Mouse (Mus musculus): ENCODE measurements around the gene Xlr4a. TPM values are rescaled to one million over a fixed set of nuclear protein-coding genes. Genes with fewer than 3 reads are reported as not detected.
A peak's percentile ranks its signal among the peaks of the same experiment; 100 is the strongest.

Xlr4a gene
- polyA plus RNA-seq, 1 experiment from 2014 or later: 3.6 TPM

GRCm38 (mm10) chrX:73063512-73064414 is 18.5 kb downstream of the Xlr4a start:
- peak overlapping the region; percentile 35 for H3K4me2 ChIP-seq (ENCODE audit: low read length)
- WGBS: 37% methylated on average over 24 of the region's 24 CpGs
- ATAC-seq (replicated peaks; ENCODE audit: low FRiP score, low read depth) (no peak; the same call in 1 of the 2 replicates), DNase-seq (ENCODE audit: low spot score) (peak; percentile 18)
- no peaks in the 10 kb centered on the region for H3K9me3 ChIP-seq (replicated peaks; ENCODE audit: low read length)
- no peaks in the 10 kb centered on the region for H3K4me1 ChIP-seq (replicated peaks; ENCODE audit: insufficient read depth, low read length)
- H3K27ac ChIP-seq: no peak overlapping the region
- TF ChIP-seq CTCF (IDR thresholded peaks at IDR 0.05; ENCODE audit: low read depth): no peak
- no peaks in the 10 kb centered on the region for H3K27me3 ChIP-seq (ENCODE audit: insufficient read depth, low read length)
- no peak overlapping the region for H3K4me3 ChIP-seq (replicated peaks; ENCODE audit: low read depth, low read length)
- H3K36me3 ChIP-seq (ENCODE audit: insufficient read depth, low read length): no peaks in the 10 kb centered on the region
- no peak overlapping the region for H3K9ac ChIP-seq (ENCODE audit: low read depth, low read length)

DNA sequence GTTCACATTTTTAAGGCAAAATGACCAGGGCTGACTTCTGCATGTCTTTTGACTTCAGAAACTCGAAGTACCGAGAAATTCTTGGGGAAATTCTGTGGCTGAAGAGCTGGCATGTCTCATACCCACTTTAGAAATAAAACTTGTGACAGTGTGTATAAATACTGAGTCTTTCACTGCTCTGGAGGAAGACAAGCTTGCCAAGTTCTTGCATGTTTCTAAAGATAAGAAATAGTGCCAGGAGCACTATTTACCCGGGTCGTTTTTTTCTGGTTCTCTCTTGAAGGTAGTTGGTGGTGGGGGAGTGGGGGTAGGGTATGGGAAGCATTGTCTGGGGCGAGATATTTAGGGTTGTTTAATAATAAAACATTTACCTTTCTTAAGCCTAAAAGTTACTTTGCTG is 20.0 kb downstream of the Xlr4a start:
- no peak overlapping the region for H3K4me2 ChIP-seq (ENCODE audit: low read length)
- 42% methylated on average over 5 of the region's 5 CpGs for WGBS
- DNase-seq (ENCODE audit: low spot score): no peak
- H3K27me3 ChIP-seq (ENCODE audit: insufficient read depth, low read length): no peaks in the 10 kb centered on the region
- H3K9ac ChIP-seq (ENCODE audit: low read depth, low read length): no peak overlapping the region
- no peaks in the 10 kb centered on the region for H3K4me1 ChIP-seq (replicated peaks; ENCODE audit: insufficient read depth, low read length)
- no peaks in the 10 kb centered on the region for H3K36me3 ChIP-seq (ENCODE audit: insufficient read depth, low read length)
- H3K9me3 ChIP-seq (replicated peaks; ENCODE audit: low read length): no peaks in the 10 kb centered on the region
- H3K4me3 ChIP-seq (replicated peaks; ENCODE audit: low read depth, low read length): no peak overlapping the region
- no peak for ATAC-seq (replicated peaks; ENCODE audit: low FRiP score, low read depth)
- no peak overlapping the region for H3K27ac ChIP-seq
- no peak for TF ChIP-seq CTCF (IDR thresholded peaks at IDR 0.05; ENCODE audit: low read depth)

DNA sequence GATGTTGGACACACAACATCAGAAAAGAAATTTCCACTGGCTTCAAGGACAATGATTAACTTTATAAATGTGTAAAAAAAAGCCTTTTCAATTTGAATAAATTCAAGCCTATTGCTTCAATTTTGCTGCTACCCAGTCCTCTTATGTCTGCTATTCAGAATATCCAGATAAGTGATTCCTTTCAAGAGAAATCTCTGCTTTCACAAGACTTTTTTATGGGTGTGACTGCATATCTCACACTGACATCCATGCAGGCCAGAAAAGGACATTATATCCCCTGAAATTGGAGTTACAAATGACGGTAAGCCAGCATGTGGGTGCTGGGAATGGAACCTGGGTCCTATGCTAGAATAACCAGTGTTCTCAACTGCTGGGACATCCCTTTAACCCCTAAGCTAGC is 20.8 kb downstream of the Xlr4a start:
- no peak overlapping the region for H3K9ac ChIP-seq (ENCODE audit: low read depth, low read length)

DNA sequence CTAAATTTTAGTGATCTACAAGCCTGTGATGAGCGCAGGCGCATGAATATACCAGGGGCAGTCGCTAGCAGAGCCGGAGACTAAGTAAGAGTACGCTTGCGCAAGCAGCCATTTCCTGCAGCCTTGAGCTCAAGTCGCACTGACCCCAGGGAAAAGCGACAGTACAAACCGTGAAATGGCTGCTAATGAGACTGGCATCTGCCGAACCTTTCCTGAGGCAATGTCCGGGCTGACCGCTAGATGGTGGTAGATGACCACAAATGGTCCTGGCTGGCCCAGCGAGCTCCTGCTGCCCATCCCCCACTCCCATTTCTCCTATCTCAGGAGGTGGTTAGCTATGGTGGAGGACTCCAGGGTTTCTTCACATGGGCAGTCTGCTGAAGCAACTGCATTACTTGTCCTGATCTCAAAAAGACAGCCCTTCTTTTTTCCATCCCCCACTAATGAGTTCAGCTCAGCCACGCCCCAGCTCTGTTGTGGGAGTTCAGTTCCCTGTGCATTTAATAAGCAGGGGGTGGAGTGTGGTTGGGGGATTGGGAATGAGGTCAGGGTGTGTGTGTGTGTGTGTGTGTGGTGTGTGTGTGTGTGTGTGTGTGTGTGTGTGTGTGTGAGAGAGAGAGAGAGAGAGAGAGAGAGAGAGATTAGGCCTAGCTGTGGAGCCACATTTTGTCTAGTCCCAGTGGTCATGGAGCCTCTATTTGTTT is 28.3 kb downstream of the Xlr4a start:
- no peaks in the 10 kb centered on the region for H3K4me1 ChIP-seq (replicated peaks; ENCODE audit: insufficient read depth, low read length)
- 19% methylated on average over 14 of the region's 14 CpGs for WGBS
- TF ChIP-seq CTCF (IDR thresholded peaks at IDR 0.05; ENCODE audit: low read depth): peak; percentile 93
- no peak overlapping the region for H3K4me3 ChIP-seq (replicated peaks; ENCODE audit: low read depth, low read length)
- H3K36me3 ChIP-seq (ENCODE audit: insufficient read depth, low read length): no peaks in the 10 kb centered on the region
- no peak overlapping the region for H3K4me2 ChIP-seq (ENCODE audit: low read length)
- no peak overlapping the region for H3K27ac ChIP-seq
- no peaks in the 10 kb centered on the region for H3K27me3 ChIP-seq (ENCODE audit: insufficient read depth, low read length)
- no peak overlapping the region for H3K9ac ChIP-seq (ENCODE audit: low read depth, low read length)
- no peaks in the 10 kb centered on the region for H3K9me3 ChIP-seq (replicated peaks; ENCODE audit: low read length)
- DNase-seq (ENCODE audit: low spot score) (peak; percentile 90), ATAC-seq (replicated peaks; ENCODE audit: low FRiP score, low read depth) (peak; percentile 95)

More for the DNA sequence above, 20.8 kb downstream of the Xlr4a start:
- H3K36me3 ChIP-seq (ENCODE audit: insufficient read depth, low read length): no peaks in the 10 kb centered on the region
- H3K4me2 ChIP-seq (ENCODE audit: low read length): no peak overlapping the region
- 89% methylated on average over 1 of the region's 1 CpGs for WGBS
- no peak for ATAC-seq (replicated peaks; ENCODE audit: low FRiP score, low read depth)
- no peak overlapping the region for H3K4me3 ChIP-seq (replicated peaks; ENCODE audit: low read depth, low read length)
- H3K4me1 ChIP-seq (replicated peaks; ENCODE audit: insufficient read depth, low read length): no peaks in the 10 kb centered on the region
- no peak for DNase-seq (ENCODE audit: low spot score)
- TF ChIP-seq CTCF (IDR thresholded peaks at IDR 0.05; ENCODE audit: low read depth): no peak
- no peak overlapping the region for H3K27ac ChIP-seq
- H3K9me3 ChIP-seq (replicated peaks; ENCODE audit: low read length): no peaks in the 10 kb centered on the region
- no peaks in the 10 kb centered on the region for H3K27me3 ChIP-seq (ENCODE audit: insufficient read depth, low read length)

DNA sequence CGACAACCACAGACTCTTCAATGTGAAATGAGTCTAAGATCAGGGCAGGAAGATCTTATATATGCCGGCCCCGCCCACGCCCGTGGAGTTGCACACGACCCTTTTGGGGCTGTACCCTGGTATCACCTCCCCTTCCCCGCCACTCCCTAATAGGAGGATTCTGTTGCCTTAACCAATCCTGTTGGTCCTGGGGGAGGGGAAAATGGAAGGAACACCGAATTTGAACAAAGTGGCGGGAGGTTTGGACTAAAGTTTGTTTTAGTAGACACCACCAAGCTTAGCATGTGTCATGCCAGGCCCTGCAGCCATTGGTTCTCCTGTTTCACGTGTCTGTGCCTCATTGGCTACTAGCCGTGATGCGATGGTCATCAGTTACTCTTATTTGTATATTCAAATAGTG is 42.6 kb downstream of the Xlr4a start:
- no peaks in the 10 kb centered on the region for H3K9me3 ChIP-seq (replicated peaks; ENCODE audit: low read length)
- no peak overlapping the region for H3K4me2 ChIP-seq (ENCODE audit: low read length)
- no peak overlapping the region for H3K27ac ChIP-seq
- H3K27me3 ChIP-seq (ENCODE audit: insufficient read depth, low read length): no peaks in the 10 kb centered on the region
- H3K4me1 ChIP-seq (replicated peaks; ENCODE audit: insufficient read depth, low read length): no peaks in the 10 kb centered on the region
- WGBS: 78% methylated on average over 12 of the region's 12 CpGs
- TF ChIP-seq CTCF (IDR thresholded peaks at IDR 0.05; ENCODE audit: low read depth): no peak
- no peak for DNase-seq (ENCODE audit: low spot score)
- H3K4me3 ChIP-seq (replicated peaks; ENCODE audit: low read depth, low read length): no peak overlapping the region
- H3K9ac ChIP-seq (ENCODE audit: low read depth, low read length): no peak overlapping the region
- ATAC-seq (replicated peaks; ENCODE audit: low FRiP score, low read depth): no peak
- no peaks in the 10 kb centered on the region for H3K36me3 ChIP-seq (ENCODE audit: insufficient read depth, low read length)

GRCm38 (mm10) chrX:73038831-73039230 is 43.4 kb downstream of the Xlr4a start:
- DNase-seq (ENCODE audit: low spot score) (no peak), ATAC-seq (replicated peaks; ENCODE audit: low FRiP score, low read depth) (no peak)
- Histone ChIP-seq H3K9ac (ENCODE audit: low read depth, low read length) (no peak overlapping the region), H3K27me3 (ENCODE audit: insufficient read depth, low read length) (no peaks in the 10 kb centered on the region), H3K36me3 (ENCODE audit: insufficient read depth, low read length) (no peaks in the 10 kb centered on the region), H3K9me3 (replicated peaks; ENCODE audit: low read length) (no peaks in the 10 kb centered on the region), H3K4me3 (replicated peaks; ENCODE audit: low read depth, low read length) (no peak overlapping the region), H3K27ac (no peak overlapping the region), H3K4me1 (replicated peaks; ENCODE audit: insufficient read depth, low read length) (no peaks in the 10 kb centered on the region), H3K4me2 (ENCODE audit: low read length) (no peak overlapping the region)
- TF ChIP-seq CTCF (IDR thresholded peaks at IDR 0.05; ENCODE audit: low read depth): no peak
- 80% methylated on average over 8 of the region's 8 CpGs for WGBS
